Mouse (Mus musculus) limb, embryonic 15.5 days (tissue): ENCODE measurements around the gene Rnf220. TPM values are rescaled to one million over a fixed set of nuclear protein-coding genes. Genes with fewer than 3 reads are reported as not detected.

Source experiments
- ATAC-seq: fragments of 200-750 bp; cut with Nextera tagmentation; 2 replicates; pipeline ENCODE4 v1.8.0; 2017; ENCODE audit warnings: low read depth, moderate TSS enrichment; ENCODE audit not compliant: insufficient number of reproducible peaks, low FRiP score, low TSS enrichment
- H3K27ac ChIP-seq: fragments of 300-500 bp; sonication (generic); 2 replicates; pipeline ENCODE4 v1.5.1; 2015; ENCODE audit warnings: moderate library complexity, mild to moderate bottlenecking, inconsistent platforms
- H3K27me3 ChIP-seq: fragments of 300-500 bp; sonication (generic); 2 replicates; pipeline ENCODE4 v1.6.1; 2015; ENCODE audit warnings: inconsistent platforms
- H3K36me3 ChIP-seq: fragments of 300-500 bp; sonication (generic); 2 replicates; pipeline ENCODE4 v1.6.1; 2015; ENCODE audit warnings: inconsistent platforms
- H3K4me1 ChIP-seq: fragments of 300-500 bp; sonication (generic); 2 replicates; pipeline ENCODE4 v1.6.1; 2015; ENCODE audit warnings: inconsistent platforms
- H3K4me2 ChIP-seq: fragments of 300-500 bp; sonication (generic); 2 replicates; pipeline ENCODE4 v1.6.1; 2015; ENCODE audit warnings: mild to moderate bottlenecking, inconsistent platforms
- H3K4me3 ChIP-seq: fragments of 300-500 bp; sonication (generic); 2 replicates; pipeline ENCODE4 v1.5.1; 2015; ENCODE audit warnings: mild to moderate bottlenecking, inconsistent platforms
- H3K9ac ChIP-seq: fragments of 300-500 bp; sonication (generic); 2 replicates; pipeline ENCODE4 v1.6.1; 2015; ENCODE audit warnings: inconsistent platforms
- H3K9me3 ChIP-seq: fragments of 300-500 bp; sonication (generic); 2 replicates; pipeline ENCODE4 v1.6.1; 2016; ENCODE audit warnings: inconsistent platforms
- WGBS: fragments of 180-500 bp; shearing (Covaris S2); methylation state at CpG from one replicate; pipeline ENCODE4 v1.1.7; 2015; 5-methylcytosine and 5-hydroxymethylcytosine counted together
- polyA plus RNA-seq: library from polyadenylated mRNA; unstranded; fragments of >200 nt; fragmentation: Nextera tagmentation; extraction: Ambion mirVana; gene quantifications from 2 replicates; pipeline ENCODE4 v1.2.1, GENCODE M21; 2015

The Rnf220 gene
- polyA plus RNA-seq, 1 experiment from 2014 or later = 73.0 TPM

DNA sequence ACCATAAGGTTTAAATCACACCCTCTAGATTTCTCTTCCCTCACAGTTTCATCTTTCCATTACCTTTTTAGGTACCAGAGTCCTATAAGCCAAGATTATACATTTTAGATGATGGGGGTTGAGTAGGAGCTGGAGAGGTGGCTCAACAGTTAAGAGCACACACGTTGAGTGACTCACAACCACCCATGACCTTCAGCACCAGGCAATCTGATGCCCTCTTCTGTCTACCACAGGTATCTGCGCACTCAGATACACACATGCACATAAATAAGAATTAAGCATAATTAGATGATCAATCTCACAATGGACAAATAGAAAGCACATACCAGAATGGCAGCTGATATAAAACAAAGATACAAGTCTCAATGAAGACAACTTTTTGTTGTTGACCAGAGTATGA, 24.5 kb upstream of the Rnf220 start:
- H3K9me3 ChIP-seq = no peaks in the 10 kb centered on the region
- no peaks in the 10 kb centered on the region for H3K27me3 ChIP-seq
- H3K4me2 ChIP-seq = no peak overlapping the region
- H3K27ac ChIP-seq = no peak overlapping the region
- H3K4me1 ChIP-seq = no peaks in the 10 kb centered on the region
- ATAC-seq = no peak
- 71% methylated on average over 2 of the region's 2 CpGs for WGBS
- H3K36me3 ChIP-seq = no peaks in the 10 kb centered on the region
- H3K4me3 ChIP-seq = no peak overlapping the region
- no peak overlapping the region for H3K9ac ChIP-seq

DNA sequence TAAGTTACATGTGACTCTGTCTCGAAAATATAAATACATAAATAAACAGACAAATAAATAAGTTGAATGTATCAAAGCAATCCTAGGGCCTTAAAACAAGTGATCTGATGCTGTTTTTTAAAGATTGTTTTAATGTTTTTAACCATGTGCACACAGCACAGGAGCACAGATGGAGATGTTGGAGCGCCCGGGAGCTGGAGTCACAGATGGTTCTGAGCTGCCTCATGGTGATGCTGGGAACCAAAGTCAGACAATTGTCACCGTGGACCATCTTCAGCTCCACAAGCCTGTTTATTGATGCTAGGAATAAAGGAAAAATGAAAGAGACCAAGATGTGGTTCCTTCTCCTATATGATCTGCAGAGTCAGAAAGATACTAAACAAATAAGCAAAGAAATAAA, 21.4 kb upstream of the Rnf220 start:
- Histone ChIP-seq H3K9ac (no peak overlapping the region), H3K9me3 (no peaks in the 10 kb centered on the region), H3K36me3 (no peaks in the 10 kb centered on the region), H3K4me3 (no peak overlapping the region), H3K27me3 (no peaks in the 10 kb centered on the region), H3K4me1 (no peaks in the 10 kb centered on the region), H3K27ac (no peak overlapping the region), H3K4me2 (no peak overlapping the region)
- ATAC-seq = no peak
- 87% methylated on average over 4 of the region's 4 CpGs for WGBS

DNA sequence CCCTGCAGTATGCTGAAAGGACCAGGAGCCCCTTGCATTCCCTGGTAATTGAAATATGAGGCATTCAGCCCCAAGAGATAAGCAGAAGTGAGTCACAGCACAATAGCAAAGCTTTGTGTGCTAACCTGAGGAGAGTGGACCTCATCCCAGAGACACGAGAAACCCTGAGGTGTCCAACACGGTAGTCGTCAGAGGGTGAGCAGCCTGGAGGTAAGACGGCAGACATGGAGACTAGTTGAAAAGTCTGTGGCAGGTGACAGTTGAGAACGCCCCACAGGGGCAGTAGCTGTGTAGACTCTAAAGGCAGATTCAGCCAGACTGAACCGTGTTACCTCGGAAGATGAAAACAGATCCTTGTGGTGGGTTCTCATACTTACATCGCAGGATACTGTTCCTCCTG, 2.2 kb upstream of the Rnf220 start:
- Histone ChIP-seq H3K36me3 (0 out of 2 replicates have a peak, but pooled peaks cover 3% of the 10 kb centered on the region), H3K4me2 (no peak overlapping the region), H3K4me3 (no peak overlapping the region), H3K9ac (no peak overlapping the region), H3K9me3 (no peaks in the 10 kb centered on the region), H3K27me3 (peaks cover 21% of the 10 kb centered on the region), H3K4me1 (peaks cover 27% of the 10 kb centered on the region), H3K27ac (no peak overlapping the region)
- ATAC-seq = no peak
- 89% methylated on average over 8 of the region's 8 CpGs for WGBS

DNA sequence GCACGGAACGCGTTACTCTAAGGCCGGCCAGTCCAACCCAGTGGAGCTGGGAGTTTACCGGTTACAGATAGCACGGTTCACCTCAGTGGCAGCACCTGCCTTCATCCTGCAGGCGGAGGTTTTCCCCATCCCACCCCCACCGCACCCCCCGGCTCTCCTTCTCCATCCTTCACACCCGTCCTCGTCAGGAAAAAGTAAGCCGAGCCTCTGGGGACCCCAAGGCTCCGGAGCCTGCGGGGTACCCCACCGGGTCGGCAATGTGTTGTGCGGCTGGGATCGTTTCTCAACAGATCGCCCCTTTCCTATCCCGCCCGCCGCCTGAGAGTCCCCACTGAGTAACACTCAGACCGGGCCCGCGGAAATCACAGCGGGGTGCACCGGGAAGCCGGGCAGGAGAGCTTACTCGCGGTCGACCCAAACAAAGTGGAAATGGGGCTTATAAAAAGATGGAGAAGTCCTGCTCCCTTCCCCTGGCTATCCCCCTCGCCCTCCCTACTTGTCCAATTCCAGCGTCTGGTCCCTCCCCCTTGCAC, 917 bp downstream of the Rnf220 start:
- Histone ChIP-seq H3K4me1 (peaks cover 36% of the 10 kb centered on the region), H3K4me3 (peak overlapping the region; percentile 50), H3K36me3 (no peaks in the 10 kb centered on the region), H3K27me3 (peaks cover 47% of the 10 kb centered on the region), H3K9ac (peak overlapping the region; percentile 31), H3K27ac (peak overlapping the region; percentile 84), H3K4me2 (peak overlapping the region; percentile 91), H3K9me3 (no peaks in the 10 kb centered on the region)
- no peak for ATAC-seq
- WGBS = 0% methylated on average over 33 of the region's 33 CpGs

DNA sequence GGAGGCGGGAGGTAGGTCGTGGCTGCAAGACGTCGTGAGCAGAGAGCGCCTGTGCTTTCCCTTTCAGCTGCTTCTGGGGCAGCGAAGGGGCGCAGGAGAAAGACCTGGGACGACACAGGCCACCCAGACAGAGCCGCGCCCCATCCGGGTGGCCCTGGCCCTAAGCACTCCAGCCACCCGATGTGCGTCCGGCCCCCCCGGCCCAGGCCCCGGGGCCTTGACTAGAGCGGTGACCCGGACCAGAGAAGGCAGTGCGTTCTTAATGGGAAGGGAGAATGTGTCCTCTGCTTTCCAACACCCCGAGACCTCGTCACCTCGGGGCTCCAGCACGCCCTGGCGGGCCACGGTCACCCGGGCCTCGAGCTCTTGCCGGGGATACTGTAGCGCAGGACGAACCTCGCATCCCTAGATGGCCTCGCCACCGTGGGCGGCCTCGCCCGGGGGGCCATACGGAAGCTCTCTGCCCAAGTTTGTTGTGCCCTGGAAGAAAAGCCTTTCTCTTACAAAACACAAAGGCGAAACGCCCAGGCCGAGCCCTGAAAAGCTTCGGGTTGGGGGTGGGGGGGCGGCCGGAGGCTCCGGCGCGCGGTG, 1.8 kb downstream of the Rnf220 start:
- Histone ChIP-seq H3K4me3 (peak overlapping the region; percentile 50), H3K4me2 (peak overlapping the region; percentile 91), H3K9ac (peak overlapping the region; percentile 43), H3K4me1 (peaks cover 36% of the 10 kb centered on the region), H3K9me3 (no peaks in the 10 kb centered on the region), H3K27me3 (peaks cover 56% of the 10 kb centered on the region), H3K36me3 (no peaks in the 10 kb centered on the region), H3K27ac (peak overlapping the region; percentile 81)
- no peak; the same call in 1 of the 2 replicates for ATAC-seq
- WGBS = under 1% methylated on average over 45 of the region's 47 CpGs

DNA sequence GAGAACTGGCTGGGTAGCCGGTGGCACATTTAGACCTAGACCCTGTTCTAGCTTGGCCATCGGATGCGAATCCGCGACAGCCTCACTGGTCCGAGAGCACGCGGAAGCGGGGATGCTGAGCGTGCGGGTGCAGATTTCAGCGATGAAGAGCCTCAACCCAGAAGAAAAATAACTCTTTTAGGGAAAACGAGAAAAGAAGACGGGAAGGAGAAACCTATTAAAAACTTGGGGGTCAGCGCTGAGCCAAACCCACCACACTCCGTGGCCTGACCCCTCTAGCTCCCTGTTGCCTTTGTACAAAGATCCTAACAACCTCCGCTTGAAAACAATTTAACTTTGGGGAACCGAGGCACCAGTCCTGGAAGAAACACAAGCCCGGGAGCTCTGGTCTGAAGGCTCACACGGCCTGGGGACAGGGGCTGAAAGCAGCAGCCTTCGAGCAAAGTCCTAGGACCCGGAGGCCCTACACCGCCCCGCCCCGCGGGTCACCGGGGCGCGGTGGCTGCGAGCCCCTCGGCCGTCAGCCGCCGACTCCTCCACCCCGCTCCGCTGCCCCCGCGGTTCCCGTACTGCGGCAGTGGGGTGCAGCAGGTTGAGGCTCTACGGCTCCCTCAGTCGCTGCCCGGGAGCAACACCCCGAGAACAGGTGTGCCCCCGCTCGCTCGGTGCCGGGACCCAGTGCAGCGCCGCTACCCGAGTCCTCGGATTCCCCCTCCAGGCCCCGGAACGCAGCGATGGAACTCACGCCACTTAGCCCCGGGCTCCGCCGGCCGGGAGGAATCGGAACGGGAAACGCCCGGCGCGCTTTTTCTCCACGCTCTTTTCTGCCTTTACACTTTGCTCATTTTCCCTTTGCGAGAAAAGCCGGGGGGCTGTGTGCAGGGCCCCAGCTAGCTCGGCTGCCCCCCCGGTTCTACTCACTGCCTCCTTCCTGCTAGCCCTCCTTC, 2.7 kb downstream of the Rnf220 start:
- H3K36me3 ChIP-seq = no peaks in the 10 kb centered on the region
- WGBS = under 1% methylated on average over 71 of the region's 71 CpGs
- H3K4me3 ChIP-seq = peak overlapping the region; percentile 50
- no peaks in the 10 kb centered on the region for H3K9me3 ChIP-seq
- H3K9ac ChIP-seq = peak overlapping the region; percentile 43
- peak overlapping the region; percentile 91 for H3K4me2 ChIP-seq
- ATAC-seq = no peak
- H3K4me1 ChIP-seq = peaks cover 36% of the 10 kb centered on the region
- H3K27ac ChIP-seq = peak overlapping the region; percentile 81
- H3K27me3 ChIP-seq = peaks cover 64% of the 10 kb centered on the region

DNA sequence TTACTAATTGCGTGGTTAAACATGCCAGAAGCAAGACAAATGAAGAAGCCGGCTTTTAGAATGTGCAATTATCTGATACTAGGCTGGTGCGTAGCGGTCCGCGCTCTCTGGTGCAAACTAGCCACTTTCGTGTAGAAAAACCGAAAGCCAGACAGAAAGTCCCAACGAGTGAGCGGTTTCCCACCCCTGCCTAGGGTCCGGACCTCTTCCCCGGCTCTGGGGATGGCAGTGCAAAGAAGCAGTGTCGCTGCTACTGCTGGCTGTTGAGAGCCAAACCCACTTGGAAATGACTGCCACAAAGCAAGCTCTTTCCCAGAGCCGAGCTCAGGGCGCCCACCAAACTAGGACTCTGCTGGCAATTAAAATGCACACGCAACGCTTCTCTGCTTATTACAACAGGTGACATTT, 3.7 kb downstream of the Rnf220 start:
- Histone ChIP-seq H3K4me2 (peak overlapping the region; percentile 91), H3K9me3 (no peaks in the 10 kb centered on the region), H3K36me3 (no peaks in the 10 kb centered on the region), H3K4me1 (peaks cover 36% of the 10 kb centered on the region), H3K4me3 (peak overlapping the region; percentile 50), H3K9ac (no peak overlapping the region), H3K27ac (no peak overlapping the region), H3K27me3 (peaks cover 72% of the 10 kb centered on the region)
- ATAC-seq = no peak
- 3% methylated on average over 17 of the region's 17 CpGs for WGBS

DNA sequence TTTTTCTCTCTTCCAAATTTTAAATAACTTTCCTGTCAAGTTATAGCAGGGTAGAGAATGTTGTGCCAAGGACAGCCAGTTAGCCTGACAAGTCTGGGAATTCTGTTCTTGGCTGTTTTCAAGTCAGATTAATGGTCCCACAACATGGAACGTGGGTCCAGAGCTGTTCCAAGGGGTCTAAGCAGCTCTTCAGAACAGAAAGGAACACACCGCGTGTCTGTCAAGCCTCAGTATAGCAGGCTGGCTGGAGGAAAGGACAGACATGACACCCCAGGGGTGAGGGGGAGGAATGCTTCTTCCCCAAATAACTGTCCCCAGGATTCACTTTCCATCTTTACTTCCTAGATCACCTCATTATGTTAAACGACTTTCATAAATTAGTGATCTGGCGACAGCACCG, 5.0 kb downstream of the Rnf220 start:
- H3K4me2 ChIP-seq = no peak overlapping the region
- no peaks in the 10 kb centered on the region for H3K9me3 ChIP-seq
- WGBS = 72% methylated on average over 6 of the region's 6 CpGs
- no peak overlapping the region for H3K27ac ChIP-seq
- ATAC-seq = no peak
- H3K4me3 ChIP-seq = no peak overlapping the region; the same call in 1 of the 2 replicates
- H3K9ac ChIP-seq = no peak overlapping the region
- H3K36me3 ChIP-seq = no peaks in the 10 kb centered on the region
- H3K27me3 ChIP-seq = peaks cover 81% of the 10 kb centered on the region
- peaks cover 35% of the 10 kb centered on the region for H3K4me1 ChIP-seq

DNA sequence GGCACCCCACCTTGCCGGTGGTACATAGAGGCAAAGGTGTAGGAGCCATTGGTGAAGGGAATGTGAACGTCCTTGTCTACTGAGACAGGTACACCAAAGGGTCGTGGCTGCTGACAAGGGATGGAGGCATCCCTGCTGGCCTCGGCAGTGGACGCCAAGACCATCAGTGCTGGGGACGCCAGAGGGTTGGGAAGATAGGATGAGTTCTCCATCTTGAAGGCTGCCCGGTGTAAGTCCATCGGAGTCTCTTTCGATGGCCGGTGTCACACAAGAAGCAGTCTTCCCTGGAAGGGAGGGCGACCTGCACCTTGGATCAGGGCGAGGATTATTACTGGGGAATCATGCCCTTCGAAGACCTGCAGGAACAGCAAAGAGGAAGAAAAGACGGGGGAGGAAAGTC, 6.9 kb downstream of the Rnf220 start:
- peaks cover 85% of the 10 kb centered on the region for H3K27me3 ChIP-seq
- no peaks in the 10 kb centered on the region for H3K36me3 ChIP-seq
- no peak for ATAC-seq

DNA sequence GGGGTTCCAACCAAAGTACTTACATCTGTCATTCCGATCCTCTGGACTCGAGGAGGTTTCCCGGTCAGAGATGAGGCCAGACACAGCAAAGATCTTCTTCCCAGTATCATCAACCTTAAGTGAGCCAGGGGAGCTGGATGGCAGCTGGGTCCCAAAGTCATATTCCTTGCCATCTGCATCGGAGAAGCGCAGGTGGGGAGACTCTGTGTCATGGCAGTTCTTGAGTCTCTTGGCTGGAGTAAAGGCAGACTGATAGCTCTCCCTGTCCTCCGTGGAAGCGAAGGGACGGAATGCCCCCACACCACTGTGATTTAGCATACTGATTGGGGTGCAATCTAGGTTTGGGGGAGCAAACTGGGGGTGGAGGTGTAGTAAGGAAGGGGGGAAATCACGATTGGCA, 7.3 kb downstream of the Rnf220 start:
- Histone ChIP-seq H3K4me3 (no peak overlapping the region), H3K4me1 (peaks cover 20% of the 10 kb centered on the region)
- WGBS = 89% methylated on average over 9 of the region's 9 CpGs

More for the DNA sequence above, 6.9 kb downstream of the Rnf220 start:
- Histone ChIP-seq H3K4me1 (peaks cover 20% of the 10 kb centered on the region), H3K4me2 (no peak overlapping the region), H3K9ac (no peak overlapping the region), H3K4me3 (no peak overlapping the region), H3K27ac (no peak overlapping the region), H3K9me3 (no peaks in the 10 kb centered on the region)
- WGBS = 85% methylated on average over 14 of the region's 14 CpGs

DNA sequence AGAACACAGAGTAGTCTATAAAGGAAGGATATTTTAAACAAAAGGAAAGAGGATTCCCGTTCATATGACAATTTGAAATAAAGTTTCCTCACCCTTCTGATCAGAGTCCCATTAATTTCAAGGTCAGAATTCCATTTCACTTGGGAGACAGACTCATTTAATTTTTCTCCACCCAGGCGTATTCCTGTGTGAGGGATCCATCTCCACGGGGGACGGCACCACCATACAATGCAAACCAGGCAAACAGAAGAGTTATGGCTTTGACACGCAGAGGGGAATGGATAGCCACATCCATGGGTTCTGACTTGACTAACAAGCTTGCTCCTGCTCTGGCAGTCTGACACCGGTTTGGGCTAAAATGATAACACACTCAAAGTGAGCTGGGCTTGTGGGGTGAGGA, 9.4 kb downstream of the Rnf220 start:
- Histone ChIP-seq H3K4me2 (no peak overlapping the region), H3K27me3 (peaks cover 73% of the 10 kb centered on the region), H3K9ac (no peak overlapping the region), H3K4me1 (peaks cover 11% of the 10 kb centered on the region), H3K4me3 (no peak overlapping the region), H3K27ac (no peak overlapping the region), H3K36me3 (no peaks in the 10 kb centered on the region), H3K9me3 (no peaks in the 10 kb centered on the region)
- WGBS = 59% methylated on average over 6 of the region's 6 CpGs
- no peak for ATAC-seq

More for the DNA sequence above, 7.3 kb downstream of the Rnf220 start:
- peaks cover 84% of the 10 kb centered on the region for H3K27me3 ChIP-seq
- no peak for ATAC-seq
- H3K4me2 ChIP-seq = no peak overlapping the region
- H3K9ac ChIP-seq = no peak overlapping the region
- no peaks in the 10 kb centered on the region for H3K36me3 ChIP-seq
- H3K9me3 ChIP-seq = no peaks in the 10 kb centered on the region
- H3K27ac ChIP-seq = no peak overlapping the region

DNA sequence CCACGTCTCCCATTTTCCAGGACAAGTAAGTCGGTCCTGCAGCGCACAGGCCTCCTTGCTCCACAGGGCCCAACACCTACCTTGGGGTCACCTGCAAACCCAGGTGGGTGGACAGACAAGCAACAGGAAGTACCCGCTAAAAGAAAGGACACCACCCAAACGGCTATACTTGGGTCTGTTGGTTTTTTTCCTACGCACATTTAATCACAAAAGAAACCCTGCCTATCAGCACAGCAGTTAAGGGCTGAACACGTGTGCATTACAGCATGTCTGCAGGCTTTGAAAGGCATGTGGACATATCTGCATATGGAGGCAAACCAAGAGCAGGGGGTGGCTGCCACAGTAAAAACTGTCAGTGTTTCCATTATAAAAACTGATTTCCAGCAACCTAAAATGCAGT, 10.7 kb downstream of the Rnf220 start:
- H3K27ac ChIP-seq = no peak overlapping the region
- no peak overlapping the region for H3K9ac ChIP-seq
- no peak overlapping the region for H3K4me2 ChIP-seq
- H3K4me3 ChIP-seq = no peak overlapping the region
- no peaks in the 10 kb centered on the region for H3K9me3 ChIP-seq
- H3K27me3 ChIP-seq = peaks cover 62% of the 10 kb centered on the region
- 66% methylated on average over 7 of the region's 7 CpGs for WGBS
- H3K36me3 ChIP-seq = no peaks in the 10 kb centered on the region
- ATAC-seq = no peak
- peaks cover 11% of the 10 kb centered on the region for H3K4me1 ChIP-seq
